8 mouse cellular contexts compared by ENCODE assay signal in the genomic region with DNA sequence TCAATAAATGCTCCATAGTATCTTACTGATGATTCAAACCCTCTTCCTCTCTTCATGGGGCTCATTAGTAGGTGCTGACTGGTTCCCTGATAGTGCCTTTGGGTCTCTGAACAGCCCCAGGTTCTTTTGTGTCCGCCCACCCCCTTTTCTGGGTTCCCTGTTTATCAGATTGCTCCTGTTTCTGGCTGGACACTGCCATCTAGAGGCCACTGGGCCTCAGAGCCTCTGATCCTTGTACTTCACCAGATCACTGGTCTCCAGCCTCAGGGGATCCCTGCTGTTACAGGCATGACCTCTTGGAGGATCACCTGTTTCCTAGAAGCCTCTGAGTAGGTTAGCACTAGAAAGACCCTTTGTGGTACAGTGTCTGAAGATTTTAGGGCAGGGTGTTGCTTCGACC. TPM values are rescaled to one million over a fixed set of nuclear protein-coding genes. Genes with fewer than 3 reads are reported as not detected.
A peak's percentile ranks its signal among the peaks of the same experiment; 100 is the strongest.
DNase-seq lines count a peak whose midpoint lies in the region; ATAC-seq and TF ChIP-seq lines count a peak whose summit lies in the region.

No protein-coding gene starts in this region.

- H3K4me3 ChIP-seq in ES-Bruce4 (ENCODE audit: low read depth, low read length): no peak overlapping the region
- no peak overlapping the region for H3K4me3 ChIP-seq in forebrain, embryonic 11.5 days (ENCODE audit: low read depth, low read length)
- H3K4me3 ChIP-seq in lung, embryonic 14.5 days (ENCODE audit: low read depth, low read length): no peak overlapping the region

- peak; percentile 22 for DNase-seq in brain, embryonic 18.5 days (ENCODE audit: low read depth, low spot score)
- peak; percentile 76 for DNase-seq in forebrain, embryonic 11.5 days (ENCODE audit: low spot score)
- DNase-seq in heart, postnatal 14 days: peak; percentile 71 to 82
- DNase-seq in kidney, postnatal 4 days: peak; percentile 81 to 87
- DNase-seq in lung, embryonic 14.5 days: peak; percentile 85
- peak; percentile 31 for DNase-seq in ovary, postnatal 10 days (ENCODE audit: low spot score)
- DNase-seq in thymus, postnatal 10 days (ENCODE audit: low spot score in 2 of 2): peak; percentile 10 to 63

- H3K27me3 ChIP-seq in ES-Bruce4 (ENCODE audit: control insufficient read depth, insufficient read depth, low read length, poor library complexity, severe bottlenecking): no peaks in the 10 kb centered on the region
- H3K27me3 ChIP-seq in forebrain, embryonic 11.5 days (ENCODE audit: control insufficient read depth, insufficient read depth, low read length): no peaks in the 10 kb centered on the region
- no peaks in the 10 kb centered on the region for H3K27me3 ChIP-seq in lung, embryonic 14.5 days (ENCODE audit: insufficient read depth, low read length)

- H3K36me3 ChIP-seq in ES-Bruce4 (ENCODE audit: control insufficient read depth, insufficient read depth, low read length, poor library complexity, severe bottlenecking): no peaks in the 10 kb centered on the region
- no peaks in the 10 kb centered on the region for H3K36me3 ChIP-seq in forebrain, embryonic 11.5 days (ENCODE audit: control insufficient read depth, insufficient read depth, low read length)
- H3K36me3 ChIP-seq in lung, embryonic 14.5 days (ENCODE audit: insufficient read depth): no peaks in the 10 kb centered on the region

- peaks cover 5% of the 10 kb centered on the region for H3K4me1 ChIP-seq in ES-Bruce4 (ENCODE audit: control insufficient read depth, insufficient read depth, low read length)
- H3K4me1 ChIP-seq in forebrain, embryonic 11.5 days (replicated peaks; ENCODE audit: control insufficient read depth, insufficient read depth, low read length): no peaks in the 10 kb centered on the region
- H3K4me1 ChIP-seq in lung, embryonic 14.5 days (ENCODE audit: insufficient read depth): no peaks in the 10 kb centered on the region

- TF ChIP-seq CTCF in ES-Bruce4 (IDR thresholded peaks at IDR 0.05; ENCODE audit: low read depth, low read length): peak; percentile 83
- peak; percentile 81 for TF ChIP-seq CTCF in lung, embryonic 14.5 days (IDR thresholded peaks at IDR 0.05; ENCODE audit: low read depth)

- no peak for TF ChIP-seq POLR2A in ES-Bruce4 (IDR thresholded peaks at IDR 0.05; ENCODE audit: insufficient read depth, low read length)

- peak; percentile 56 for ATAC-seq in forebrain, embryonic 11.5 days (replicated peaks; ENCODE audit: low FRiP score)
- peak; percentile 32 for ATAC-seq in lung, embryonic 14.5 days (ENCODE audit: insufficient read depth)

- TF ChIP-seq EP300 in ES-Bruce4 (IDR thresholded peaks at IDR 0.05; ENCODE audit: insufficient read depth, low read depth, low read length): 0 out of 2 replicates have a peak, but pooled peaks have one; percentile 37

- no peak overlapping the region for H3K9ac ChIP-seq in ES-Bruce4 (ENCODE audit: low read depth, poor library complexity, severe bottlenecking)
- no peak overlapping the region for H3K9ac ChIP-seq in forebrain, embryonic 11.5 days (ENCODE audit: low read length)
- no peak overlapping the region for H3K9ac ChIP-seq in lung, embryonic 14.5 days

- no peak overlapping the region for H3K4me2 ChIP-seq in forebrain, embryonic 11.5 days (ENCODE audit: low read depth, low read length, severe bottlenecking)
- H3K4me2 ChIP-seq in lung, embryonic 14.5 days: no peak overlapping the region

- no peak overlapping the region for H3K27ac ChIP-seq in ES-Bruce4 (ENCODE audit: insufficient read depth, low read length)
- H3K27ac ChIP-seq in forebrain, embryonic 11.5 days (ENCODE audit: low read depth, low read length): no peak overlapping the region
- H3K27ac ChIP-seq in lung, embryonic 14.5 days (ENCODE audit: low read depth): no peak overlapping the region

- no peaks in the 10 kb centered on the region for H3K9me3 ChIP-seq in ES-Bruce4 (replicated peaks; ENCODE audit: control insufficient read depth, insufficient read depth, low read length, poor library complexity, severe bottlenecking)
- H3K9me3 ChIP-seq in forebrain, embryonic 11.5 days (ENCODE audit: control insufficient read depth, low read length): no peaks in the 10 kb centered on the region
- no peaks in the 10 kb centered on the region for H3K9me3 ChIP-seq in lung, embryonic 14.5 days (ENCODE audit: low read depth, low read length)

- intact Hi-C loops in heart, postnatal 14 days (cut with DNase I): loop anchor here (1.0 to 10.0 kb wide), 5 partner anchors 39 to 457 kb away; partner anchors contain the start of gene 1810013L24Rik

- 39% methylated on average over 2 of the region's 2 CpGs for WGBS in forebrain, embryonic 11.5 days
- WGBS in lung, embryonic 14.5 days: 39% methylated on average over 2 of the region's 2 CpGs

RNA-seq across cellular contexts. Expression of gene 1810013L24Rik, which starts 39.8 kb away (rescaled TPM):
- 63.8 and 65.8 TPM in 2 replicates for polyA plus RNA-seq in ES-Bruce4 (2011; ENCODE audit: insufficient read depth, insufficient read length, low read depth, missing spikeins)
- polyA plus RNA-seq in forebrain, embryonic 11.5 days (2014; fragmentation: Nextera tagmentation; extraction: Ambion mirVana): 17.7 and 23.1 TPM in 2 replicates
- 100 to 1,000 TPM; 111 to 112 TPM for total RNA-seq in heart, postnatal 14 days (2021)
- 15.1 and 15.3 TPM in 2 replicates for polyA plus RNA-seq in lung, embryonic 14.5 days (2014; fragmentation: Nextera tagmentation; extraction: Ambion mirVana)

Comparison
In these comparisons a context has a peak if more than half of its experiments do, and no peak if none do; other contexts are left out.
1. DNase-seq: peak in every context shown above with its lines; median percentile 85 in lung, embryonic 14.5 days; 84 in kidney, postnatal 4 days; 76 in heart, postnatal 14 days; 76 in forebrain, embryonic 11.5 days; 36 in thymus, postnatal 10 days; 31 in ovary, postnatal 10 days; 22 in brain, embryonic 18.5 days.